Mouse (Mus musculus) olfactory bulb, adult 2 months (tissue): ENCODE results near the gene Alkbh6. TPM values are rescaled to one million over a fixed set of nuclear protein-coding genes. Genes with fewer than 3 reads are reported as not detected.
A peak's percentile ranks its signal among the peaks of the same experiment; 100 is the strongest.

Experiments used
- H3K27ac ChIP-seq: fragments of 200-500 bp; 2 replicates; pipeline ENCODE4 v1.5.1; 2012; ENCODE audit warnings: low read depth, low read length; ENCODE audit not compliant: insufficient read depth
- H3K4me1 ChIP-seq: fragments of 200-500 bp; 2 replicates; pipeline ENCODE4 v1.6.1; 2012; ENCODE audit warnings: low read length; ENCODE audit not compliant: control insufficient read depth, insufficient read depth
- H3K4me3 ChIP-seq: fragments of 200-500 bp; 2 replicates; pipeline ENCODE4 v1.5.1; 2012; ENCODE audit warnings: mild to moderate bottlenecking, low read depth, low read length, moderate library complexity; ENCODE audit not compliant: insufficient read depth
- CTCF ChIP-seq: fragments of 200-500 bp; IDR thresholded peaks from 2 replicates; pipeline ENCODE4 v1.5.1; 2012; ENCODE audit warnings: low read depth, mild to moderate bottlenecking, low read length, moderate library complexity; ENCODE audit not compliant: insufficient read depth
- POLR2A ChIP-seq: fragments of 200-500 bp; IDR thresholded peaks from 2 replicates; pipeline ENCODE4 v1.6.1; 2012; ENCODE audit warnings: mild to moderate bottlenecking, low read depth, low read length, moderate library complexity; ENCODE audit not compliant: insufficient read depth
- WGBS: fragments of 180-500 bp; shearing (Covaris S2); methylation state at CpG from one replicate; pipeline ENCODE4 v1.1.7; 2018; 5-methylcytosine and 5-hydroxymethylcytosine counted together
- polyA plus RNA-seq: library from polyadenylated mRNA; stranded (reverse); fragments of >200 nt; gene quantifications from 2 replicates; pipeline ENCODE4 v1.2.4, GENCODE M21; 2012; ENCODE audit warnings: low replicate concordance; ENCODE audit not compliant: missing spikeins, insufficient read depth, insufficient read length

The Alkbh6 gene
- polyA plus RNA-seq, 1 experiment, result not detected

GRCm38 (mm10) chr7:30279951-30280669 is 28.4 kb upstream of the Alkbh6 start, which contains the start of the genes Thap8 and Wdr62:
Thap8 (plus strand) TSS chr7:30280094.
Wdr62 (minus strand) TSS chr7:30280419.
- Histone ChIP-seq H3K4me1 (0 out of 2 replicates have a peak, but pooled peaks cover 4% of the 10 kb centered on the region), H3K4me3 (peak within 1 kb of the TSS; percentile 74), H3K27ac (peak within 1 kb of the TSS; percentile 99)
- WGBS, result under 1% methylated on average over 49 of the region's 49 CpGs
- TF ChIP-seq POLR2A (no peak), CTCF (no peak)

- no peak for TF ChIP-seq CTCF
- peak; percentile 44; the same call in 1 of the 2 replicates for TF ChIP-seq POLR2A
- H3K27ac ChIP-seq, result peak overlapping the region; percentile 99
- peak overlapping the region; percentile 74 for H3K4me3 ChIP-seq
- H3K4me1 ChIP-seq, result 0 out of 2 replicates have a peak, but pooled peaks cover 4% of the 10 kb centered on the region
- under 1% methylated on average over 20 of the region's 20 CpGs for WGBS
Observed at GRCm38 (mm10) chr7:30280670-30281138, 27.8 kb upstream of the Alkbh6 start.

GRCm38 (mm10) chr7:30281522-30281921 is 27.0 kb upstream of the Alkbh6 start:
- H3K4me1 ChIP-seq, result 0 out of 2 replicates have a peak, but pooled peaks cover 4% of the 10 kb centered on the region
- TF ChIP-seq CTCF, result no peak
- TF ChIP-seq POLR2A, result no peak
- no peak overlapping the region for H3K4me3 ChIP-seq
- no peak overlapping the region for H3K27ac ChIP-seq
- WGBS, result 77% methylated on average over 4 of the region's 4 CpGs

DNA sequence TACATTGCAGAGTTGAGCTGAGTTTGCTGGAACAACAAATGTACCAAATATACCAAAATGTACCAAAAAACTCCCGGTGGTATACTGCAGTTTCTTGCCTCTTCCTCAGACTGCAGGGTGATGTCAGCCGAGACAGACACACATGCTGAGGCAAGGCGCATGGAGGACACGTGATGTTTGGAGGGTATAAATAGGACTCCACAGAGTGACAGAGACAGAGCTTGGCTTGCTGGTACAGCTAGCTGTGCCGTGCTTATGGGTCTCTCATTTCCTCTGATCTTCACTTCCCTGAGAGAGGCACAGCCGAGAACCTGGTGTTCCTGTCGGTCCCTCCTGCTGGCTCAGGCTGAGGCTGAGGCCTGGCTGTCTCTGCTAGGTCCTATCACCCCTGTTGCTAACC is 25.8 kb upstream of the Alkbh6 start:
- 0 out of 2 replicates have a peak, but pooled peaks cover 4% of the 10 kb centered on the region for H3K4me1 ChIP-seq
- 84% methylated on average over 7 of the region's 7 CpGs for WGBS
- no peak overlapping the region for H3K27ac ChIP-seq
- no peak overlapping the region for H3K4me3 ChIP-seq
- TF ChIP-seq POLR2A (no peak), CTCF (no peak)

GRCm38 (mm10) chr7:30286701-30287410 is 21.7 kb upstream of the Alkbh6 start:
- H3K27ac ChIP-seq, result no peak overlapping the region

DNA sequence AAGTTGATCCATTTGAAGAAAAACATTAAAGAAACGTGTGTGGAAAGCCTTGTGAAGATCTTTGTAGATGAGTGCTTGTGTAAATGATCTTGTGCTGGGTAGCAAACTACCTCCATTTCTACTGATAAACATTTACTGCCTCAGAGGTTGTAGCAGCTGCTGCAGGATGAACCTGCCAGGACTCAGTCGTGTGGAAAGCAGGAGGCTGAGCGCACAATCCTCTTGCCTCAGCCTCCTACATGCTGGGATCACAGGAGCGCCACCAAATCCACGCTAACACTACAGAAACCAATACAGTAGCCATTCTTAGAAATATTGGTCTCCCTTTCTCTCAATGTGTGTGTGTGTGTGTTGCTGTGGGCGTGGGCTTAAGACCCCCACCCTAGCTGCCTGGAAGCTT is 20.5 kb upstream of the Alkbh6 start:
- TF ChIP-seq CTCF (no peak), POLR2A (no peak)
- H3K4me1 ChIP-seq, result peaks cover 11% of the 10 kb centered on the region
- WGBS, result 61% methylated on average over 6 of the region's 6 CpGs
- no peak overlapping the region for H3K4me3 ChIP-seq
- no peak overlapping the region for H3K27ac ChIP-seq

More at GRCm38 (mm10) chr7:30286701-30287410, 21.7 kb upstream of the Alkbh6 start:
- Histone ChIP-seq H3K4me1 (peaks cover 6% of the 10 kb centered on the region), H3K4me3 (no peak overlapping the region)
- TF ChIP-seq CTCF, result no peak
- TF ChIP-seq POLR2A, result no peak
- 51% methylated on average over 8 of the region's 8 CpGs for WGBS

GRCm38 (mm10) chr7:30289071-30289713 is 19.3 kb upstream of the Alkbh6 start:
- 77% methylated on average over 7 of the region's 7 CpGs for WGBS
- no peak overlapping the region for H3K27ac ChIP-seq
- no peak for TF ChIP-seq CTCF
- TF ChIP-seq POLR2A, result no peak
- no peak overlapping the region for H3K4me3 ChIP-seq
- H3K4me1 ChIP-seq, result peaks cover 17% of the 10 kb centered on the region

GRCm38 (mm10) chr7:30289714-30290399 is 18.7 kb upstream of the Alkbh6 start:
- WGBS, result 63% methylated on average over 10 of the region's 10 CpGs
- no peak for TF ChIP-seq POLR2A
- TF ChIP-seq CTCF, result no peak
- Histone ChIP-seq H3K27ac (no peak overlapping the region), H3K4me3 (no peak overlapping the region), H3K4me1 (peaks cover 20% of the 10 kb centered on the region)
